ENCODE assay signal across 22 mouse cellular contexts in genomic region chr11:87121864-87122263, GRCm38 (mm10). TPM values are rescaled to one million over a fixed set of nuclear protein-coding genes. Genes with fewer than 3 reads are reported as not detected.
DNase-seq lines count a peak whose midpoint lies in the region; ATAC-seq and TF ChIP-seq lines count a peak whose summit lies in the region.
"Had no signal": no experiment of that assay in that cellular context is flagged by ENCODE, and none has a peak within 500 bp of the region (broad histone marks: within the 10 kb centered on the region; RNA-seq: fewer than 3 reads in every experiment).

No protein-coding gene starts in this region.

- TF ChIP-seq EP300 in lung, postnatal 0 days (IDR thresholded peaks at IDR 0.05) = no peak
- TF ChIP-seq EP300 in MEL (IDR thresholded peaks at IDR 0.05; ENCODE audit: low read depth in 1 of 2, low read length in 2 of 2) = no peak

- no peaks in the 10 kb centered on the region; the same call in 1 of the 2 replicates for H3K79me2 ChIP-seq in MEL (ENCODE audit: control insufficient read depth, insufficient read depth, low read length, poor library complexity)

- no peak for ATAC-seq in lung, postnatal 0 days
- peak; percentile 59; the same call in 1 of the 2 replicates for ATAC-seq in monocyte, adult 5-6 weeks (replicated peaks; ENCODE audit: insufficient number of reproducible peaks, low FRiP score, low TSS enrichment, poor library complexity, severe bottlenecking)
- no peak for ATAC-seq in inflammation-experienced regulatory T-cells, adult 6 months
- ATAC-seq: activated CD4-positive, CD25-positive, alpha-beta regulatory T cell, adult 4 months; CD4-positive, CD25-positive, alpha-beta regulatory T cell, adult 4 months; Patski had no signal

- no peak overlapping the region for H3K4me2 ChIP-seq in lung, postnatal 0 days (replicated peaks; ENCODE audit: low read depth, low read length)

- no peak overlapping the region for H3K9ac ChIP-seq in lung, postnatal 0 days (replicated peaks; ENCODE audit: low read depth)
- H3K9ac ChIP-seq in MEL (ENCODE audit: control insufficient read depth, low read depth, low read length, poor library complexity, severe bottlenecking) = no peak overlapping the region

- H3K27ac ChIP-seq in lung, postnatal 0 days (ENCODE audit: low read length) = no peak overlapping the region
- no peak overlapping the region for H3K27ac ChIP-seq in MEL (ENCODE audit: control insufficient read depth, low read depth, low read length)

- 59% methylated on average over 8 of the region's 8 CpGs for WGBS in lung, postnatal 0 days

- H3K36me3 ChIP-seq in lung, postnatal 0 days (ENCODE audit: insufficient read depth, low read length) = peaks cover 8% of the 10 kb centered on the region; the same call in 1 of the 2 replicates
- peaks cover 21 to 48% of the 10 kb centered on the region in 2 experiments for H3K36me3 ChIP-seq in MEL (ENCODE audit: control insufficient read depth in 1 of 2, insufficient read depth in 2 of 2, low read length in 2 of 2)

- no peak for TF ChIP-seq CTCF in lung, postnatal 0 days (IDR thresholded peaks at IDR 0.05)
- no peak for TF ChIP-seq CTCF in MEL (IDR thresholded peaks at IDR 0.05 in 2 of 3, conservative IDR thresholded peaks at IDR 0.05 in 1 of 3; ENCODE audit: control insufficient read depth in 1 of 3, insufficient read depth in 1 of 3, low read depth in 2 of 3, low read length in 3 of 3, poor library complexity in 1 of 3, severe bottlenecking in 1 of 3)

- no peak for TF ChIP-seq POLR2A in MEL (IDR thresholded peaks at IDR 0.05; ENCODE audit: control insufficient read depth in 1 of 2, insufficient read depth in 1 of 2, low read depth in 1 of 2, low read length in 2 of 2, poor library complexity in 1 of 2)

- H3K4me1 ChIP-seq in lung, postnatal 0 days (ENCODE audit: insufficient read depth, low read depth, low read length) = no peaks in the 10 kb centered on the region
- peaks cover 6% of the 10 kb centered on the region in 2 experiments; a peak in 1 of 4 replicates for H3K4me1 ChIP-seq in MEL (ENCODE audit: control insufficient read depth in 1 of 2, insufficient read depth in 2 of 2, low read length in 2 of 2)

- H3K4me3 ChIP-seq in lung, postnatal 0 days (ENCODE audit: low read depth, low read length) = no peak overlapping the region
- no peak overlapping the region for H3K4me3 ChIP-seq in MEL (ENCODE audit: control insufficient read depth in 1 of 2, insufficient read depth in 1 of 2, low read depth in 2 of 2, low read length in 2 of 2)

- no peaks in the 10 kb centered on the region for H3K27me3 ChIP-seq in lung, postnatal 0 days (replicated peaks; ENCODE audit: insufficient read depth, low read length)
- no peaks in the 10 kb centered on the region for H3K27me3 ChIP-seq in MEL (ENCODE audit: control insufficient read depth in 1 of 2, insufficient read depth in 2 of 2, low read length in 2 of 2)
- H3K27me3 ChIP-seq: CH12.LX, Patski had no signal

- no peak for TF ChIP-seq RAD21 in MEL (IDR thresholded peaks at IDR 0.05; ENCODE audit: low read depth, low read length)

- peak; percentile 8 for DNase-seq in lung, postnatal 0 days (ENCODE audit: low spot score)
- no peak for DNase-seq in lung, adult 18-20 months
- peak; percentile 50 for DNase-seq in MEL (ENCODE audit: low read depth, low spot score)
- no peak for DNase-seq in thymus, postnatal 25 days
- DNase-seq: adrenal gland, adult 2 months; adrenal gland, adult 8-10 months; adrenal gland, postnatal 10 days; adrenal gland, postnatal 14 days; adrenal gland, postnatal 25 days; adrenal gland, postnatal 36 days; B cell, adult 2 months; cerebellum, adult 11 months; cerebellum, adult 11-12 months; cerebellum, adult 18-20 months; cerebellum, adult 2 months had no signal

- no peaks in the 10 kb centered on the region for H3K9me3 ChIP-seq in lung, postnatal 0 days (ENCODE audit: low read length)
- H3K9me3 ChIP-seq in MEL (replicated peaks; ENCODE audit: insufficient read depth, low read length) = no peaks in the 10 kb centered on the region
- H3K9me3 ChIP-seq: G1E had no signal

TF ChIP-seq in MEL, 35 proteins besides CTCF, POLR2A, EP300 and RAD21:
- TF ChIP-seq SIN3A (IDR thresholded peaks at IDR 0.05; ENCODE audit: low read length) (no peak), ZKSCAN1 (IDR thresholded peaks at IDR 0.05; ENCODE audit: low read depth, low read length) (no peak), TCF12 (IDR thresholded peaks at IDR 0.05; ENCODE audit: low read depth, low read length) (no peak), NELFE (IDR thresholded peaks at IDR 0.05; ENCODE audit: low read depth, low read length) (no peak)

RNA-seq across cellular contexts. Expression of gene Trim37, which starts 5.0 kb away (rescaled TPM):
- polyA plus RNA-seq in lung, postnatal 0 days (2015; fragmentation: Nextera tagmentation; extraction: Ambion mirVana) = 11.0 and 11.1 TPM in 2 replicates
- 39.3 and 48.9 TPM in 2 replicates for total RNA-seq in MEL (2012; rRNA removed)
- 10 to 100 TPM in 1 of 2 experiments, not detected in 1; 52.1 TPM for polyA plus RNA-seq in MEL (2012; ENCODE audit: insufficient read depth in 1 of 2, insufficient read length in 2 of 2, low read depth in 1 of 2, low replicate concordance in 2 of 2, missing spikeins in 1 of 2)
- 11.8 to 19.2 TPM (median 15.1 TPM) in 3 replicates for total RNA-seq in monocyte, adult 5-6 weeks (2017)
- 1 to 10 TPM; 5.0 to 9.7 (median 7.6) TPM for polyA plus RNA-seq in inflammation-experienced regulatory T-cells, adult 6 months (2017; shearing (Covaris generic))

RNA-seq across cellular contexts. Expression of gene Ska2, which starts 12.8 kb away (rescaled TPM):
- 12.7 and 13.4 TPM in 2 replicates for polyA plus RNA-seq in lung, postnatal 0 days (2015; fragmentation: Nextera tagmentation; extraction: Ambion mirVana)
- total RNA-seq in MEL (2012; rRNA removed) = 21.3 and 24.5 TPM in 2 replicates
- polyA plus RNA-seq in MEL (2012; ENCODE audit: insufficient read depth in 1 of 2, insufficient read length in 2 of 2, low read depth in 1 of 2, low replicate concordance in 2 of 2, missing spikeins in 1 of 2) = 10 to 100 TPM in 1 of 2 experiments, not detected in 1; 24.8 TPM
- total RNA-seq in monocyte, adult 5-6 weeks (2017) = 6.1 to 9.4 TPM (median 6.7 TPM) in 3 replicates
- 10 to 100 TPM; 11.2 to 33.8 (median 18.3) TPM for polyA plus RNA-seq in inflammation-experienced regulatory T-cells, adult 6 months (2017; shearing (Covaris generic))

RNA-seq across cellular contexts. Expression of gene Prr11, which starts 13.4 kb away (rescaled TPM):
- 0.36 and 0.55 TPM in 2 replicates for polyA plus RNA-seq in lung, postnatal 0 days (2015; fragmentation: Nextera tagmentation; extraction: Ambion mirVana)
- 4.9 and 7.6 TPM in 2 replicates for total RNA-seq in MEL (2012; rRNA removed)
- polyA plus RNA-seq in MEL (2012; ENCODE audit: insufficient read depth in 1 of 2, insufficient read length in 2 of 2, low read depth in 1 of 2, low replicate concordance in 2 of 2, missing spikeins in 1 of 2) = 10 to 100 TPM; 19.3 to 50.6 TPM
- 0.29 to 0.64 TPM in 2 of 3 replicates, not detected in the other for total RNA-seq in monocyte, adult 5-6 weeks (2017)
- 10 to 100 TPM in 1 of 3 experiments, 1 to 10 TPM in 1, under 1 TPM in 1; 0.86 to 14.3 (median 2.0) TPM for polyA plus RNA-seq in inflammation-experienced regulatory T-cells, adult 6 months (2017; shearing (Covaris generic))

RNA-seq across cellular contexts. Expression of gene Smg8, which starts 35.3 kb away (rescaled TPM):
- polyA plus RNA-seq in lung, postnatal 0 days (2015; fragmentation: Nextera tagmentation; extraction: Ambion mirVana) = 10.8 and 10.9 TPM in 2 replicates
- 26.6 and 28.1 TPM in 2 replicates for total RNA-seq in MEL (2012; rRNA removed)
- 100 to 1,000 TPM in 1 of 2 experiments, 10 to 100 TPM in 1; 33.9 to 120 TPM for polyA plus RNA-seq in MEL (2012; ENCODE audit: insufficient read depth in 1 of 2, insufficient read length in 2 of 2, low read depth in 1 of 2, low replicate concordance in 2 of 2, missing spikeins in 1 of 2)
- 11.8 to 26.0 TPM (median 23.3 TPM) in 3 replicates for total RNA-seq in monocyte, adult 5-6 weeks (2017)
- polyA plus RNA-seq in inflammation-experienced regulatory T-cells, adult 6 months (2017; shearing (Covaris generic)) = 1 to 10 TPM; 5.2 to 6.9 (median 6.0) TPM

RNA-seq across cellular contexts. Expression of gene Gdpd1, which starts 48.0 kb away (rescaled TPM):
- 47.7 and 66.5 TPM in 2 replicates for polyA plus RNA-seq in lung, postnatal 0 days (2015; fragmentation: Nextera tagmentation; extraction: Ambion mirVana)
- 10.6 and 11.2 TPM in 2 replicates for total RNA-seq in MEL (2012; rRNA removed)
- 1 to 10 TPM in 1 of 2 experiments, not detected in 1; 7.9 TPM for polyA plus RNA-seq in MEL (2012; ENCODE audit: insufficient read depth in 1 of 2, insufficient read length in 2 of 2, low read depth in 1 of 2, low replicate concordance in 2 of 2, missing spikeins in 1 of 2)
- total RNA-seq in monocyte, adult 5-6 weeks (2017) = not detected in 3 replicates
- under 1 TPM in 1 of 3 experiments, not detected in 2; 0.71 TPM for polyA plus RNA-seq in inflammation-experienced regulatory T-cells, adult 6 months (2017; shearing (Covaris generic))

Comparison
In these comparisons a context has a peak if more than half of its experiments do, and no peak if none do; other contexts are left out.
1. DNase-seq: peak in lung, postnatal 0 days (single experiment) and MEL (single experiment); none in lung, adult 18-20 months (0 of 2) and thymus, postnatal 25 days (single experiment).